Mouse (Mus musculus) left cerebral cortex, adult 2 months (tissue): ENCODE data around the gene Slc25a11. TPM values are rescaled to one million over a fixed set of nuclear protein-coding genes. Genes with fewer than 3 reads are reported as not detected.

Experiments
- DNase-seq, 2 experiments: peaks; one replicate each; pipeline ENCODE4 v3.0.0; 2021 to 2022; ENCODE audit warnings: low spot score in 2 of 2, mixed read lengths in 1 of 2; ENCODE audit errors: extremely low spot score in 1 of 2
- H3K27ac ChIP-seq: fragments of 200-600 bp; 2 replicates; pipeline ENCODE4 v1.8.1; 2022
- H3K4me3 ChIP-seq: fragments of 200-600 bp; 2 replicates; pipeline ENCODE4 v1.8.1; 2022
- CTCF ChIP-seq: fragments of 200-600 bp; IDR thresholded peaks from 2 replicates; pipeline ENCODE4 v1.8.1; 2022; ENCODE audit warnings: antibody characterized with exemption, mild to moderate bottlenecking, moderate library complexity
- intact Hi-C: fragments of 180-260 bp; cut with DNase I; formaldehyde crosslinking; loops from one replicate; pipeline ENCODE4 v1.15.1; 2025
- total RNA-seq, 2 experiments: library from RNA; stranded (reverse); gene quantifications; 2 replicates each; pipeline ENCODE4 v1.2.3; 2021

Gene Slc25a11
- total RNA-seq, 2 experiments from 2014 or later = 107 to 117 TPM

DNA sequence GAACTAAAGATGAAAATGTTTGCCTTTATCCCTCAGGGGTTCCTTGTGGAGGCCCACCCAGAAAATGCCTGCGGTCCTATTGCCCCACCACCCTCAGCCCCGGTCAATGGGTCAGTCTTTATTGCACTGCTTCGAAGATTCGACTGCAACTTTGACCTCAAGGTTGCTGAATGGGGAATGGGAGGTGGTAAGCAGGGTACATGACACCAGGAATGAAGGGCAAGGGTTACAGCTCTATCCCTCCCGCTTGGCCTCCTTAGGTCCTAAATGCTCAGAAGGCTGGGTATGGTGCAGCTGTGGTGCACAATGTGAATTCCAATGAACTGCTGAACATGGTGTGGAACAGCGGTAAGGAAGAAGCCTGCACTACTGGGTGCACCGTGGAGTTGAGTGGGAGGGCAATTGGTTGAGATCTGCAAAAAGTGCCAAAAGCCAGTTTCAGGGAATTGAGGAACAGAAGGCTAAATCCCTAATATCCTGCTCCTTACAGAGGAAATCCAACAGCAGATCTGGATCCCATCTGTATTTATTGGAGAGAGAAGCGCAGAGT is 2.0 kb upstream of the Slc25a11 start:
- intact Hi-C loops = no loop called here
- H3K27ac ChIP-seq = no peak overlapping the region
- H3K4me3 ChIP-seq = no peak overlapping the region
- DNase-seq = no peak
- TF ChIP-seq CTCF = no peak

DNA sequence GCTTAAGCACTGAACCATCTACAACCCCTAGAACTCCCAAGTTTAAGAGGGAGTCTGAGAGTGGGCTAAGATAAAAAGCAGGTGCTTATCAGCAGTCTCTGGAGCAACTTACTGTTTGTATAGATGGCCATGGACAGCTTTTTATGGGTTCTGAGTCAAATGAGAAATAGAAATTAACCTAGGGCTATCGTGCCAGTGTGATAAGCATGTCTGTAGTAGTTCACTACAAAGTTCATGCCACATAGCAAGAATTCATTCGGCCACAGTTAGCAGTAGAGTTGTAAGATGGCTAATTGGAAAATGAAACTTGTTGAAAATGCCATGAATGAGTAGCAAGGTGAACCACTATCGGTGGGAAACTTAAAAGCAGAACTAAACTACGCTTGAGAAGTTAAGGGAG is 1.2 kb upstream of the Slc25a11 start:
- Histone ChIP-seq H3K4me3 (peak overlapping the region; percentile 70), H3K27ac (no peak overlapping the region)
- intact Hi-C loops = no loop called here
- no peak for DNase-seq
- TF ChIP-seq CTCF = no peak

DNA sequence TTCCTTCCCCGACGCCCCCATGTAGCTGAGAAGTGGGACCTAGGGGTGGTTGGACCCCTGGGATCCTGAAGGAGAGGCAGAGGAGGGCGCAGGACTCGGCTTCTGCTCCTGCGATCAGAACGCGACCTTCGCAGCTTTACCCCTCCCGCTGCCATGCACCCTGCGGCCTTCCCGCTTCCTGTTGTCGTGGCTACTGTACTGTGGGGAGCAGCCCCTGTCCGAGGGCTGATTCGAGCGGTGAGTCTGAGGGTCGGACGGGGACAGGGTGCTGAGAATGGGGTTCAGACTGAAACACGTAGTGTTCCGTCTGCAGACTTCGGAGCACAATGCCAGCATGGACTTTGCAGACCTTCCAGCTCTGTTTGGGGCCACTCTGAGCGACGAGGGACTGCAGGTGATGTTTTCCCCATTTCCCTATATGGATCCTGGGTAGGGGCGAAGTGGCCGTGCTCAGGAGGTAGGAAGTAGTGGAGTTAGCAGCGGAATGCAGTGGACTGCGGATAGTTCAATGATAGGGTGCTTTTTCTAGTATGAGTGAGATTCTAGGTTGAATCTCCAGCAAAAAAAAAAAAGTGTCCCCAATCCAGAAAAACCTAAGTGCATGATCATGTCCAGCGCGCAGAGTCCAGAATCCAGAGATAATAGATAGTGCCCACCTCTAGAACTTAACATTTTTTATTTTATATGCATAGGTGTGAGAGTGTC is 589 bp upstream of the Slc25a11 start:
- intact Hi-C loops = loop anchor here (1.0 to 2.0 kb wide), 3 partner anchors 21 to 196 kb away; partner anchors contain the start of genes Inca1, Kif1c and Spag7
- DNase-seq = no peak
- TF ChIP-seq CTCF = no peak
- peak overlapping the region; percentile 70 for H3K4me3 ChIP-seq
- peak overlapping the region; percentile 91 for H3K27ac ChIP-seq

DNA sequence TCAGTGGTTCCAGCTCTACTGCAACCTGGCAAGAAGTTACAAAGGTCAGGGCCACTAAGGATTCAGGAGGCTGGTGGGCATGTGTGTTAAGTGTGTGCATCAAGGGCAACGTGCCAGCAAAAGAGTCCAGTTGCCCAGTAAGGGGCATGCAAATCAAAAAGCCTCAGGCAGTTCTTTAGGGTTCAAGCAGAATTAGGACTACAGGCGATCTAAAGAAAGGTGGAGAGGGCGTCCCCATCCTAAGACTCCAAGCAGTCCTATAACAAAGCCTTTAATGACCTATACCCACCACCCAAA is 1.1 kb downstream of the Slc25a11 start:
- no peak for TF ChIP-seq CTCF
- Histone ChIP-seq H3K27ac (peak overlapping the region; percentile 94), H3K4me3 (peak overlapping the region; percentile 91)
- no peak for DNase-seq
- intact Hi-C loops = loop anchor here (2.0 kb wide), 2 partner anchors 23 to 55 kb away; partner anchors contain the start of genes Inca1, Kif1c and Spag7

DNA sequence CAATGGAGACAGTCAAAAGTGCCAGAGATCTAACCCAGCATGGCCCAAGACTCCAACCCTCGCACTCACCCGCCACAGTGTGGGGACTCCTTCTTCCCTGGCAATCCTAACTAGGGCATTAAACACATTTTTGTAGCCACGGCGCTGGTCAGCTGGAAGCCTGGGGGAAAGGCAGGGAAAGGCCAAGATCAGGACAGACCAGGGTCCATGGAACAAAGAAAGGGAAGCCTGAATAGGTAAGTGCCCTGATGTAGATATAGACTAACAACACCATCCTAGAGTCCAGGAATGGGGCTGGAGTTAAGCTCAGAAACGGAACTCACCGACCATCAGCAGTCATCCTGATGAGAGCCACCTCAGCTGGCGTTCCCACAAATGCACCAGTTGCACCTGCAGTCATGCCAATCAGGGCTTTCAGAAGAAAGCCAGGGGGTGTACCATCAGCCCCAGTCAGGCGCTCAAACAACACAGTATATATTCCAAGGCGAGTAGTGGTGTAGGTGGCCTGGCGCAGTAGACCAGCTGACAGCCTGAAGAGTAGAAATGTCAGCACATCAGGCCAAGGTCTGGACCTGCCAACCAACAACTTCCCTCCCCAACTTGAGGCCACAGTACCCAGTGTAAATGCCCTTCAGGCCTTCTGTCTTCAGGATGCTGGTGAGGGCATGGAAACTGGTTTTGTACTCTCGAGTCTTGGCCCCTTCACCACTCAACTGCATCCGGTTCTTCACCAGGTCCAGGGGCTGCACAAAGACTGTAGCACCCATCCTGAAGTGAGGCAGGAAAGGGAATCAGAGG is 1.6 kb downstream of the Slc25a11 start:
- no peak for DNase-seq
- intact Hi-C loops = loop anchor here (2.0 kb wide), 2 partner anchors 23 to 55 kb away; partner anchors contain the start of genes Inca1, Kif1c and Spag7
- H3K4me3 ChIP-seq = peak overlapping the region; percentile 91
- peak overlapping the region; percentile 94; the same call in 1 of the 2 replicates for H3K27ac ChIP-seq
- TF ChIP-seq CTCF = no peak

DNA sequence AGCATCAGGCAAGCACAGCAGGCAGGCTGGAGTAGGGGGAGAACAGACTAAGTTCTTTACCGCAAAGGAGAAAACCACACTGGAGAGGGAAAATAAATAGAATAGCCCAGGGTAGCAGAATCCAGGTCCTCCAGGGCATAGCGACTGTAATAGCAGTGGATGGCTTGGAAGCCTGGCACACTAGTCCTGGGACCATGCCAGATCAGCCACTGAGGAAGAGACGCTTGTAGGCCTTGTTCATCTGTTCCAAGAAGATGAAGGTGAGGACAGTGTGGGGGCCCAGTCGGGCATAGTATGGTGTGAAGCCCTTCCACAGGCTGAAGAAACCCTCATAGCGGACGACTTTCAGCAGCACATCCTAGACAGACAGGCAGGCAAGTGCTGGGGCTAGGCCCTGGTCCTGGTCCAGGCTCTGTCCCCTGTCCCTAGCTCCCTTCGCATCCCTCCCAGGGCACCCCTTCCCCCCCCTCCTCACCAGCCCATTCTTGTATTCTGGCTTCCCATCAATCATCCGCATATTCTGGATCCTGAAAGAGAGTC is 2.6 kb downstream of the Slc25a11 start:
- no peak for DNase-seq
- H3K27ac ChIP-seq = no peak overlapping the region
- intact Hi-C loops = no loop called here
- H3K4me3 ChIP-seq = no peak overlapping the region
- no peak for TF ChIP-seq CTCF

DNA sequence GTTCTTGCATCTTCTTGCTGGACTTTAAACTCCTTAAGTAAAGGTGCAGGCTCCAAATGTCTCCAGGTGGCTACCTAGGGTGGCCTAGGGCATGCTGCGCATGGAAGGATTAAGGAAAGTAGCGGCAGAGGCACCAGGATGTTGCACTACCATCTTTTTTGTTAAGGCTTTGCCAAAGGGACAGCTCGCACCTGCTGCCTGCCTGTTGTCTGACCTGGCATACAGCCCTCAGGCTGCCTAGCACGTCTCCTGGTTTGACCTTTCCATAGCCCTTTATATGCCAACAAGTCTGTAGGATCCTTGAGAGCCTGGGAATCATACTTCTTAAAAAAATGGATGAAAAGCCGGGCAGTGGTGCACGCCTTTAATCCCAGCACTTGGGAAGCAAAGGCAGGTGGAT is 4.2 kb downstream of the Slc25a11 start:
- H3K4me3 ChIP-seq = no peak overlapping the region
- DNase-seq = no peak
- H3K27ac ChIP-seq = no peak overlapping the region
- no peak for TF ChIP-seq CTCF
- intact Hi-C loops = no loop called here

DNA sequence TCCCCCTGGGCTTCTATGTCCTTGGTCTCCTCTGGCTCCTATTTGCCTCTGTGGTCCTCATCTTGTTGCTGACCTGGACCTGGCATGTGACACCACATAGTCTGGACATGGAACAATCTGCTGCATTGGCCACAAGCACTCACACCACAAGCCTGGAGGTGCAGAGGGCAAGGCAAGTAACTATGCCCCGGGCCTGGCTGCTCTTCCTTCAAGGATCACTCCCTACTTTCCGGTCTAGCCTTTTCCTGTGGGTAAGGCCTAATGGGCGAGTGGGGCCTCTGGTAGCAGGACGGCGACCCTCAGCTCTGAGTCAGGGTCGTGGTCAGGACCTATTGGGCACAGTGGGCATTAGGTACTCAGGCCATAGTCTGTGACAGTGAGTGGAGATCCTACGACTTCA is 6.0 kb downstream of the Slc25a11 start:
- Histone ChIP-seq H3K4me3 (no peak overlapping the region), H3K27ac (no peak overlapping the region)
- DNase-seq = no peak
- no peak for TF ChIP-seq CTCF
- intact Hi-C loops = no loop called here

DNA sequence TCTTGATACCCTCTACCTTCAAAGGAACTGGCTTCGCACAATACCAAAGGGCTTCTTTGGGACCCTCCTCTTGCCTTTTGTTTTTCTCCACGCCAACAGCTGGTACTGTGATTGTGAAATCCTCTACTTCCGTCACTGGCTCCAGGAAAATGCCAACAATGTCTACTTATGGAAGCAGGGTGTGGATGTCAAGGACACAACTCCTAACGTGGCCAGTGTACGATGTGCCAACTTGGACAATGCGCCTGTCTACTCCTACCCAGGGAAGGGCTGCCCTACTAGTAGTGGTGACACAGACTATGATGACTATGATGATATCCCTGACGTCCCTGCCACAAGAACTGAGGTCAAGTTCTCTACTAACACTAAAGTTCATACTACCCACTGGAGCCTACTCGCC is 7.3 kb downstream of the Slc25a11 start:
- DNase-seq = no peak
- Histone ChIP-seq H3K4me3 (no peak overlapping the region), H3K27ac (no peak overlapping the region)
- no peak for TF ChIP-seq CTCF
- intact Hi-C loops = no loop called here

DNA sequence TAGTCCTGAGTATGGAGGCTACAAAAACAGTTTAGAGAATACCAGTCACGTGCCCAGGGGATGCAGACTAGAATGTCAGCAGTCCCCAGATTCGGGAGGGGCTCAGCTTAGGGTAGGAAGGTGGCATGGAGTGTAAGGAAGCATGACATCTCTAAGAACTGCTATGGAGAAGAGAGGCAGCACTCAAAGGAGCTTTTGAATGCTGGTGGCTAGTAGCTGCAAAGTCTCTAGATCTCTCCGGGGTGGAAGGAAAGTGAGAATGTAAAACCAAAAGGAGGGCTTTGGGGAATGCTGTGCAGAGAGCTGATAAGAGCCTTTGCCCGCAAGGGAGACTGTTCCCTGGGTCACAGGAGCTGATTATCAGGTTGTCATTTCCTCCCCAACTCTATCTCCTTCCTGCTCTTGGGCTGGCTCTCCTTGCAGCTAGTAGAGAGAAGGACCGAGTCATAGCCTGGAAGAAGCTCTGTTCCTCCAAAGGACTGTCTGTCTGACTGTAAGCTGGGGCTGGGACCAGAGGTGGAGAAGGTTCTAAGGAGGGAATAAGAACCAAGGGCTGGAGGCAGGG is 8.5 kb downstream of the Slc25a11 start, which contains the start of gene Gp1ba:
Gene Gp1ba (plus strand): TSS at position 409 of the 565 bp plus-strand sequence.
- Histone ChIP-seq H3K4me3 (no peak within 1 kb of the TSS), H3K27ac (no peak within 1 kb of the TSS)
- DNase-seq = no peak
- intact Hi-C loops = no loop called here
- no peak for TF ChIP-seq CTCF

DNA sequence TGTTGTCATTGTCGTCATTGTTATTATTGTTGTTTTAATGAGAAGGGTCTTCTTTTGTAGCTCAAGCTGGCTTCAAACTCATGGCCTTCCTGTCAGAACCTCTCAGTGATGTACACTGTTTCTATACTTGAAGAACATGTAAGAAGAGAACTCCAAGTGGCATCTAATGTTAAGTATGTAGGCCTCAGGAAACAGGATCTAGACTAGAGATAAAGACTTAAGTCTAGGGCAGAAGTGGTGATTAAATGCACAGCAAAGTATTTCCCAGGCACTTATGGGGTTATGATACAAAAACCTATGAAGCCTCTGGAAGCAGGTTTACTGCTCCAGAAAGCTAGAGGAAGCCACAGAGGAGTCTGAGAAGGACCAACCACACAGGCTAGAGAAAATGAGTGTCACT is 9.0 kb downstream of the Slc25a11 start:
- intact Hi-C loops = no loop called here
- DNase-seq = no peak
- no peak for TF ChIP-seq CTCF
- H3K27ac ChIP-seq = no peak overlapping the region
- H3K4me3 ChIP-seq = no peak overlapping the region

DNA sequence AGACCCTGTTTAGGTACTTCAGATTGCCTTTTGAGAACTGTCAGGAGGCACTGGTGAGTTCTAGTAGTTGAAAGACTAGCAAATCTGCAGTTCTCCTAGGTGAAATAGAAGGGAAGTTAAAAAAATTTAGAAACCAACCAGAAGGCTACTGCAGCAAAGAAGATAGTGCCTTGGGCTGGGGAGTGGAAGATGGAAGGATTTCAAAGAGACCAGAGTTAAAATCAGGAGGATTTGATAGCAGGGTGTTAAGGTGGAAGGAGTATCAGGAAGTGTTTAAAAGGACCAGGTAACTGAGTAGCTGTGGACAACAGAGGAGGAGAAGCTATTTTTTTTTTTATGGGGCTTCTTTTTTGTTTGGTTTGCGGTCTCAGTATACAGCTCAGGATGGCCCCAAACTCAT is 9.5 kb downstream of the Slc25a11 start:
- intact Hi-C loops = no loop called here
- TF ChIP-seq CTCF = no peak
- DNase-seq = no peak
- no peak overlapping the region for H3K27ac ChIP-seq
- no peak overlapping the region for H3K4me3 ChIP-seq
